Mouse (Mus musculus) midbrain, embryonic 14.5 days (tissue): ENCODE data around the gene Diaph2. TPM values are rescaled to one million over a fixed set of nuclear protein-coding genes. Genes with fewer than 3 reads are reported as not detected.

ENCODE experiments used
- ATAC-seq: fragments of 200-750 bp; cut with Nextera tagmentation; 2 replicates; pipeline ENCODE4 v1.8.0; 2017; ENCODE audit warnings: moderate number of reproducible peaks, moderate library complexity; ENCODE audit not compliant: low FRiP score, low TSS enrichment
- DNase-seq: peaks from one replicate; pipeline ENCODE4 v3.0.0-alpha.2; 2015
- H3K27ac ChIP-seq: fragments of 300-500 bp; sonication (generic); replicated peaks from 2 replicates; pipeline ENCODE4 v1.5.1; 2014; ENCODE audit warnings: mild to moderate bottlenecking, low read depth, low read length, moderate library complexity
- H3K27me3 ChIP-seq: fragments of 300-500 bp; sonication (generic); 2 replicates; pipeline ENCODE4 v1.6.1; 2014; ENCODE audit warnings: low read length, control low read depth, mixed read lengths; ENCODE audit not compliant: control insufficient read depth, insufficient read depth
- H3K36me3 ChIP-seq: fragments of 300-500 bp; sonication (generic); 2 replicates; pipeline ENCODE4 v1.6.1; 2014; ENCODE audit warnings: low read length, control low read depth; ENCODE audit not compliant: control insufficient read depth, insufficient read depth
- H3K4me1 ChIP-seq: fragments of 300-500 bp; sonication (generic); 2 replicates; pipeline ENCODE4 v1.6.1; 2014; ENCODE audit warnings: mild to moderate bottlenecking, antibody characterized with exemption, low read length, control low read depth; ENCODE audit not compliant: control insufficient read depth, insufficient read depth
- H3K4me2 ChIP-seq: fragments of 300-500 bp; sonication (generic); 2 replicates; pipeline ENCODE4 v1.6.1; 2014; ENCODE audit warnings: mild to moderate bottlenecking, low read length, moderate library complexity
- H3K4me3 ChIP-seq: fragments of 300-500 bp; sonication (generic); replicated peaks from 2 replicates; pipeline ENCODE4 v1.5.1; 2014; ENCODE audit warnings: low read depth, low read length
- H3K9ac ChIP-seq: fragments of 300-500 bp; sonication (generic); replicated peaks from 2 replicates; pipeline ENCODE4 v1.6.1; 2014; ENCODE audit warnings: mild to moderate bottlenecking, low read length, moderate library complexity
- H3K9me3 ChIP-seq: fragments of 300-500 bp; sonication (generic); 2 replicates; pipeline ENCODE4 v1.6.1; 2016; ENCODE audit warnings: low read length, control low read depth, mixed read lengths; ENCODE audit not compliant: control insufficient read depth
- WGBS: fragments of 180-500 bp; shearing (Covaris S2); extraction: QIAGEN DNeasy Blood & Tissue Kit; methylation state at CpG from one replicate; pipeline ENCODE4 v1.1.7; 2014; 5-methylcytosine and 5-hydroxymethylcytosine counted together
- polyA plus RNA-seq: library from polyadenylated mRNA; unstranded; fragments of >200 nt; fragmentation: Nextera tagmentation; extraction: Ambion mirVana; gene quantifications from 2 replicates; pipeline ENCODE4 v1.2.1, GENCODE M21; 2014

Diaph2 gene
- polyA plus RNA-seq, 1 experiment from 2014 or later: 4.9 TPM

- Histone ChIP-seq H3K36me3 (no peaks in the 10 kb centered on the region), H3K4me1 (no peaks in the 10 kb centered on the region), H3K27ac (no peak overlapping the region), H3K4me3 (no peak overlapping the region), H3K4me2 (no peak overlapping the region), H3K27me3 (no peaks in the 10 kb centered on the region), H3K9me3 (no peaks in the 10 kb centered on the region), H3K9ac (no peak overlapping the region)
- no peak for ATAC-seq
- peak; percentile 1 for DNase-seq
These were observed 516.2 kb downstream of the Diaph2 start for GRCm38 (mm10) chrX:130265707-130266106.

GRCm38 (mm10) chrX:130279144-130279543 is 529.6 kb downstream of the Diaph2 start:
- DNase-seq: no peak
- H3K4me1 ChIP-seq: no peaks in the 10 kb centered on the region
- no peak overlapping the region for H3K27ac ChIP-seq
- H3K9me3 ChIP-seq: no peaks in the 10 kb centered on the region
- no peak overlapping the region for H3K4me2 ChIP-seq
- H3K36me3 ChIP-seq: no peaks in the 10 kb centered on the region
- no peaks in the 10 kb centered on the region for H3K27me3 ChIP-seq
- H3K4me3 ChIP-seq: no peak overlapping the region
- H3K9ac ChIP-seq: no peak overlapping the region
- no peak for ATAC-seq
- WGBS: 87% methylated on average over 4 of the region's 4 CpGs

GRCm38 (mm10) chrX:130281484-130281883 is 531.9 kb downstream of the Diaph2 start:
- no peak for ATAC-seq
- no peak overlapping the region for H3K4me3 ChIP-seq
- no peak overlapping the region for H3K4me2 ChIP-seq
- H3K27ac ChIP-seq: no peak overlapping the region
- no peaks in the 10 kb centered on the region for H3K27me3 ChIP-seq
- no peak overlapping the region for H3K9ac ChIP-seq
- no peak for DNase-seq
- no peaks in the 10 kb centered on the region for H3K36me3 ChIP-seq
- no peaks in the 10 kb centered on the region for H3K4me1 ChIP-seq
- H3K9me3 ChIP-seq: no peaks in the 10 kb centered on the region
- 76% methylated on average over 2 of the region's 2 CpGs for WGBS

- DNase-seq (no peak), ATAC-seq (no peak)
- Histone ChIP-seq H3K4me1 (no peaks in the 10 kb centered on the region), H3K9ac (no peak overlapping the region), H3K36me3 (no peaks in the 10 kb centered on the region), H3K9me3 (no peaks in the 10 kb centered on the region), H3K27me3 (no peaks in the 10 kb centered on the region), H3K4me2 (no peak overlapping the region), H3K27ac (no peak overlapping the region), H3K4me3 (no peak overlapping the region)
- WGBS: 87% methylated on average over 9 of the region's 9 CpGs
These were observed 537.5 kb downstream of the Diaph2 start for GRCm38 (mm10) chrX:130287032-130287431.

GRCm38 (mm10) chrX:130289775-130290174 is 540.2 kb downstream of the Diaph2 start:
- no peak overlapping the region for H3K4me3 ChIP-seq
- ATAC-seq (no peak), DNase-seq (no peak)
- H3K36me3 ChIP-seq: no peaks in the 10 kb centered on the region
- WGBS: 90% methylated on average over 5 of the region's 5 CpGs
- H3K27ac ChIP-seq: no peak overlapping the region
- H3K9ac ChIP-seq: no peak overlapping the region
- no peaks in the 10 kb centered on the region for H3K27me3 ChIP-seq
- no peak overlapping the region for H3K4me2 ChIP-seq
- no peaks in the 10 kb centered on the region for H3K9me3 ChIP-seq
- no peaks in the 10 kb centered on the region for H3K4me1 ChIP-seq

- ATAC-seq (peak; percentile 66; the same call in 1 of the 2 replicates), DNase-seq (peak; percentile 21)
- no peaks in the 10 kb centered on the region for H3K9me3 ChIP-seq
- H3K36me3 ChIP-seq: no peaks in the 10 kb centered on the region
- no peak overlapping the region for H3K9ac ChIP-seq
- no peak overlapping the region for H3K4me2 ChIP-seq
- H3K4me3 ChIP-seq: no peak overlapping the region
- H3K4me1 ChIP-seq: no peaks in the 10 kb centered on the region
- H3K27me3 ChIP-seq: no peaks in the 10 kb centered on the region
- no peak overlapping the region for H3K27ac ChIP-seq
These were observed 601.4 kb downstream of the Diaph2 start for GRCm38 (mm10) chrX:130350808-130351435.

GRCm38 (mm10) chrX:130351480-130351879 is 601.9 kb downstream of the Diaph2 start:
- Histone ChIP-seq H3K27ac (no peak overlapping the region), H3K9ac (no peak overlapping the region), H3K36me3 (no peaks in the 10 kb centered on the region), H3K27me3 (no peaks in the 10 kb centered on the region), H3K9me3 (no peaks in the 10 kb centered on the region), H3K4me1 (no peaks in the 10 kb centered on the region), H3K4me3 (no peak overlapping the region), H3K4me2 (no peak overlapping the region)
- peak; percentile 40; the same call in 1 of the 2 replicates for ATAC-seq
- 40% methylated on average over 7 of the region's 7 CpGs for WGBS
- peak; percentile 39 for DNase-seq

- Histone ChIP-seq H3K9ac (no peak overlapping the region), H3K4me2 (no peak overlapping the region), H3K4me1 (no peaks in the 10 kb centered on the region), H3K27ac (no peak overlapping the region), H3K4me3 (no peak overlapping the region), H3K9me3 (no peaks in the 10 kb centered on the region), H3K27me3 (no peaks in the 10 kb centered on the region), H3K36me3 (no peaks in the 10 kb centered on the region)
- DNase-seq: no peak
- ATAC-seq: no peak
- 39% methylated on average over 4 of the region's 4 CpGs for whole genome bisulfite sequencing
These were observed 644.1 kb downstream of the Diaph2 start for GRCm38 (mm10) chrX:130393508-130394145.

- no peaks in the 10 kb centered on the region for H3K4me1 ChIP-seq
- no peak for ATAC-seq
- no peak overlapping the region for H3K4me3 ChIP-seq
- H3K27me3 ChIP-seq: no peaks in the 10 kb centered on the region
- H3K9me3 ChIP-seq: no peaks in the 10 kb centered on the region
- DNase-seq: peak; percentile 11
- H3K9ac ChIP-seq: no peak overlapping the region
- H3K4me2 ChIP-seq: no peak overlapping the region
- WGBS: 43% methylated on average over 3 of the region's 3 CpGs
- no peak overlapping the region for H3K27ac ChIP-seq
- H3K36me3 ChIP-seq: no peaks in the 10 kb centered on the region
These were observed 653.7 kb downstream of the Diaph2 start for GRCm38 (mm10) chrX:130403214-130403613.
